Mouse (Mus musculus) liver, embryonic 14.5 days (tissue): ENCODE measurements around the gene Tsc22d3.

Source experiments
- CTCF ChIP-seq: IDR thresholded peaks from 2 replicates; pipeline ENCODE4 v1.5.1; 2016; ENCODE audit warnings: antibody characterized with exemption, low read depth, control low read depth
- EP300 ChIP-seq: IDR thresholded peaks from 2 replicates; pipeline ENCODE4 v1.6.1; 2016; ENCODE audit warnings: antibody characterized with exemption, low read depth

DNA sequence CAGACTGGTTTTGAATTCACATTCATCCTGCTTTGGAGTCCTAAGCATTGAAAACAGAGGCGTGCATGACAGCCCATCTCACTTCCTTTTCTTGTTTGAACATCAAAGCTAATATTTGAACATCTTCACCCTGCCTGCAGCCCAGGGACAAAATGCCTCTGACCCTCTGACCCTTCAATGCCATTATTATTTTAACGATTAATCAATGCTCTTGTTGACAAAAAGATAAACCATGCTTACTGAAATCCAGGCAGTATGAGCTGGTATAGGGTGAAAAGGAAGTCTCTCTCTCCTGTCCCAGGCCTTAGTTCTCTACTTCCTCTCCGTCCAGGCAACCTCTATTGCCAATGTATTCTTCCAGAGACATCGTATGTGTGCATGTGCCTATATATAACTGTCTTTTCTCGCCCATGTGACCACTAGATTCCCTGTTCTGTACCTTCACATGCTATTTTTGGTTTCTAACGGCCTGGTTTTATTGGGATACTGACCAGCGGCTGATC, 106.9 kb downstream of the Tsc22d3 start:
- TF ChIP-seq CTCF: no peak
- TF ChIP-seq EP300: no peak
